Mouse (Mus musculus) hindbrain, embryonic 15.5 days (tissue): ENCODE measurements around the gene Rab3b. TPM values are rescaled to one million over a fixed set of nuclear protein-coding genes. Genes with fewer than 3 reads are reported as not detected.

Source experiments
- ATAC-seq: fragments of 200-750 bp; cut with Nextera tagmentation; 2 replicates; pipeline ENCODE4 v1.8.0; 2017; ENCODE audit warnings: low read depth, moderate number of reproducible peaks, moderate TSS enrichment; ENCODE audit not compliant: low FRiP score
- H3K27ac ChIP-seq: fragments of 300-500 bp; sonication (generic); replicated peaks from 2 replicates; pipeline ENCODE4 v1.5.1; 2015; ENCODE audit warnings: mild to moderate bottlenecking, inconsistent platforms
- H3K27me3 ChIP-seq: fragments of 300-500 bp; sonication (generic); 2 replicates; pipeline ENCODE4 v1.6.1; 2015; ENCODE audit warnings: control low read depth, inconsistent platforms
- H3K36me3 ChIP-seq: fragments of 300-500 bp; sonication (generic); 2 replicates; pipeline ENCODE4 v1.6.1; 2015; ENCODE audit warnings: control low read depth, inconsistent platforms
- H3K4me1 ChIP-seq: fragments of 300-500 bp; sonication (generic); replicated peaks from 2 replicates; pipeline ENCODE4 v1.6.1; 2015; ENCODE audit warnings: control low read depth, inconsistent platforms
- H3K4me2 ChIP-seq: fragments of 300-500 bp; sonication (generic); 2 replicates; pipeline ENCODE4 v1.6.1; 2015; ENCODE audit warnings: moderate library complexity, mild to moderate bottlenecking, inconsistent platforms
- H3K4me3 ChIP-seq: fragments of 300-500 bp; sonication (generic); 2 replicates; pipeline ENCODE4 v1.5.1; 2015; ENCODE audit warnings: mild to moderate bottlenecking, inconsistent platforms
- H3K9ac ChIP-seq: fragments of 300-500 bp; sonication (generic); 2 replicates; pipeline ENCODE4 v1.6.1; 2015; ENCODE audit warnings: inconsistent platforms
- H3K9me3 ChIP-seq: fragments of 300-500 bp; sonication (generic); 2 replicates; pipeline ENCODE4 v1.6.1; 2016; ENCODE audit warnings: control low read depth, inconsistent platforms
- WGBS: fragments of 180-500 bp; shearing (Covaris S2); methylation state at CpG from one replicate; pipeline ENCODE4 v1.1.7; 2015; 5-methylcytosine and 5-hydroxymethylcytosine counted together
- polyA plus RNA-seq: library from polyadenylated mRNA; unstranded; fragments of >200 nt; fragmentation: Nextera tagmentation; extraction: Ambion mirVana; gene quantifications from 2 replicates; pipeline ENCODE4 v1.2.1, GENCODE M21; 2015

Gene Rab3b
- polyA plus RNA-seq, 1 experiment from 2014 or later: 193 TPM

- no peaks in the 10 kb centered on the region for H3K9me3 ChIP-seq
- no peaks in the 10 kb centered on the region for H3K4me1 ChIP-seq
- ATAC-seq: no peak
- no peaks in the 10 kb centered on the region for H3K27me3 ChIP-seq
- H3K4me3 ChIP-seq: no peak overlapping the region
- 85% methylated on average over 3 of the region's 3 CpGs for WGBS
- no peak overlapping the region for H3K27ac ChIP-seq
- no peaks in the 10 kb centered on the region for H3K36me3 ChIP-seq
- no peak overlapping the region for H3K4me2 ChIP-seq
- no peak overlapping the region for H3K9ac ChIP-seq
Observed at GRCm38 (mm10) chr4:108969517-108969916, 90.7 kb downstream of the Rab3b start.

- Histone ChIP-seq H3K9me3 (no peaks in the 10 kb centered on the region), H3K27ac (no peak overlapping the region), H3K9ac (no peak overlapping the region), H3K4me1 (no peaks in the 10 kb centered on the region), H3K4me3 (no peak overlapping the region), H3K36me3 (no peaks in the 10 kb centered on the region), H3K27me3 (no peaks in the 10 kb centered on the region), H3K4me2 (no peak overlapping the region)
- no peak for ATAC-seq
- WGBS: 79% methylated on average over 5 of the region's 5 CpGs
Observed at GRCm38 (mm10) chr4:108971054-108971453, 92.2 kb downstream of the Rab3b start.

- Histone ChIP-seq H3K9me3 (no peaks in the 10 kb centered on the region), H3K27ac (no peak overlapping the region), H3K4me3 (no peak overlapping the region), H3K4me1 (no peaks in the 10 kb centered on the region), H3K4me2 (no peak overlapping the region), H3K9ac (no peak overlapping the region), H3K36me3 (no peaks in the 10 kb centered on the region), H3K27me3 (no peaks in the 10 kb centered on the region)
- ATAC-seq: peak; percentile 65
- 48% methylated on average over 6 of the region's 6 CpGs for WGBS
Observed at GRCm38 (mm10) chr4:108976458-108977071, 97.7 kb downstream of the Rab3b start.

- no peak overlapping the region for H3K4me2 ChIP-seq
- no peaks in the 10 kb centered on the region for H3K27me3 ChIP-seq
- 93% methylated on average over 1 of the region's 1 CpGs for WGBS
Observed at GRCm38 (mm10) chr4:108986833-108987472, 108.1 kb downstream of the Rab3b start.

GRCm38 (mm10) chr4:108987473-108987842, 108.6 kb downstream of the Rab3b start:
- Histone ChIP-seq H3K27me3 (no peaks in the 10 kb centered on the region), H3K4me3 (no peak overlapping the region), H3K27ac (no peak overlapping the region), H3K9ac (no peak overlapping the region), H3K36me3 (no peaks in the 10 kb centered on the region), H3K9me3 (no peaks in the 10 kb centered on the region), H3K4me1 (no peaks in the 10 kb centered on the region), H3K4me2 (no peak overlapping the region)
- ATAC-seq: no peak
- 82% methylated on average over 4 of the region's 4 CpGs for WGBS

More at GRCm38 (mm10) chr4:108986833-108987472, 108.1 kb downstream of the Rab3b start:
- Histone ChIP-seq H3K27ac (no peak overlapping the region), H3K36me3 (no peaks in the 10 kb centered on the region), H3K9ac (no peak overlapping the region), H3K9me3 (no peaks in the 10 kb centered on the region), H3K4me3 (no peak overlapping the region), H3K4me1 (no peaks in the 10 kb centered on the region)
- no peak for ATAC-seq

GRCm38 (mm10) chr4:108989430-108989829, 110.6 kb downstream of the Rab3b start:
- WGBS: 74% methylated on average over 2 of the region's 2 CpGs
- Histone ChIP-seq H3K36me3 (no peaks in the 10 kb centered on the region), H3K9ac (no peak overlapping the region), H3K4me1 (no peaks in the 10 kb centered on the region), H3K4me2 (no peak overlapping the region), H3K27ac (no peak overlapping the region), H3K9me3 (no peaks in the 10 kb centered on the region), H3K4me3 (no peak overlapping the region), H3K27me3 (no peaks in the 10 kb centered on the region)
- ATAC-seq: no peak

- H3K9me3 ChIP-seq: no peaks in the 10 kb centered on the region
Observed at GRCm38 (mm10) chr4:108990032-108990431, 111.2 kb downstream of the Rab3b start.

GRCm38 (mm10) chr4:108990571-108990970, 111.7 kb downstream of the Rab3b start:
- Histone ChIP-seq H3K36me3 (no peaks in the 10 kb centered on the region), H3K27me3 (no peaks in the 10 kb centered on the region), H3K4me3 (no peak overlapping the region), H3K9me3 (no peaks in the 10 kb centered on the region), H3K4me1 (no peaks in the 10 kb centered on the region), H3K9ac (no peak overlapping the region), H3K4me2 (no peak overlapping the region), H3K27ac (no peak overlapping the region)
- no peak for ATAC-seq
- WGBS: 90% methylated on average over 6 of the region's 6 CpGs

More at GRCm38 (mm10) chr4:108990032-108990431, 111.2 kb downstream of the Rab3b start:
- Histone ChIP-seq H3K4me3 (no peak overlapping the region), H3K27ac (no peak overlapping the region), H3K4me2 (no peak overlapping the region), H3K27me3 (no peaks in the 10 kb centered on the region), H3K36me3 (no peaks in the 10 kb centered on the region), H3K9ac (no peak overlapping the region), H3K4me1 (no peaks in the 10 kb centered on the region)
- ATAC-seq: no peak

GRCm38 (mm10) chr4:108991811-108992210, 112.9 kb downstream of the Rab3b start:
- Histone ChIP-seq H3K9ac (no peak overlapping the region), H3K27ac (no peak overlapping the region), H3K4me3 (no peak overlapping the region), H3K4me2 (no peak overlapping the region), H3K27me3 (no peaks in the 10 kb centered on the region), H3K36me3 (no peaks in the 10 kb centered on the region), H3K9me3 (no peaks in the 10 kb centered on the region), H3K4me1 (no peaks in the 10 kb centered on the region)
- no peak for ATAC-seq

Other genes starting within 250 kb of the Rab3b start
- gene 3110021N24Rik, start 159.4 kb upstream of the Rab3b start, polyA plus RNA-seq: 1.7 and 1.9 TPM in 2 replicates
- 5.2 and 6.6 TPM in 2 replicates for gene Zfyve9, start 98.3 kb upstream of the Rab3b start, polyA plus RNA-seq
- gene Btf3l4, start 45.4 kb upstream of the Rab3b start, polyA plus RNA-seq: 146 and 156 TPM in 2 replicates
- 67.3 and 71.5 TPM in 2 replicates for gene Txndc12, start 44.5 kb upstream of the Rab3b start, polyA plus RNA-seq
- 24.7 and 24.9 TPM in 2 replicates for gene Kti12, start 31.3 kb upstream of the Rab3b start, polyA plus RNA-seq
- gene A730015C16Rik, start 30.4 kb upstream of the Rab3b start, polyA plus RNA-seq: 0.97 and 1.1 TPM in 2 replicates
- gene Nrd1, start 121.6 kb downstream of the Rab3b start, polyA plus RNA-seq: 71.5 and 73.6 TPM in 2 replicates